Mouse (Mus musculus) CD4-positive, CD25-positive, alpha-beta regulatory T cell, adult 4 months (primary cell): Measurements from ENCODE around the gene Olfr267. TPM values are rescaled to one million over a fixed set of nuclear protein-coding genes. Genes with fewer than 3 reads are reported as not detected.

Source experiments
- ATAC-seq: one replicate; pipeline ENCODE4 v1.8.0; 2017
- polyA plus RNA-seq, 2 experiments: library from polyadenylated mRNA; unstranded; fragments of 100-300 nt; shearing (Covaris generic); gene quantifications; one replicate each; pipeline ENCODE4 v1.2.1; 2017

Gene Olfr267
- not detected for polyA plus RNA-seq

DNA sequence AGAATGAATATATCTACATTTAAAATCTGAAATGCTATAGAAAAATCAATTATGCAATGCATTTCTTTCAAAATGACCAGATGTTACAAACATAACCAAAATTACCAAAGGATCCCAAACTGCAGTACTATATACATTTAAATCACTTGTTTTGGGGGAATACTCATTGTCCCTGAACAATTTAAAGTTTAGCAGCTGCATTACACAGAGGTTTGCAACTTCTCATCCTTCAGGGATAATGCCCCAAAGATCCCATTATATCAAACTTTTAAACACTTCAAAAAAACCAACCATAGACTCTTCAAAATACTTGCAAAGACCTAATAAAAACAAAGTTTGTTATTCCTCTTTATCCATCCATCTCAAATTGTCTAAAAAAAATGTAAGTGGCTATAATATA lies at the start of gene Olfr267:
Olfr267 (minus strand) TSS at position 101 of the 400 bp plus-strand sequence.
- no peak for ATAC-seq

DNA sequence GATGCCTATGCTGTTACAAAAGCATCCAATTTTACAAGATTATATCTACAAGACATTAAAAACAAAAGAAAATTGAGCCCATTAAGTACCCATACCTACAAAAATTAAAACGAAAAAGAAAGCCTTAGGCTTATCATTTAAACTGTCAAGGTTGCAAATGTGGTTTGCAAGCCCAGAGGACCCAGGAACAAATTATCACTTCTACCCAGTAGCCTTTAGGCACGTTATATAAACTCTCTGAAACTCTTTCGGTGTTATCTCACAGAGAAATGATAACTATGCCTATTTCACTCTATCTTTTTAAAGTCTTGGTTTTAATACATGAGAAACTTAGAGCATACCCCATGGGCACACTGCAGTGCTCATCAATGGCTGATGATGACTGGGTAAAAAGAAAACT lies 45.4 kb upstream of the Olfr267 start:
- ATAC-seq: no peak

DNA sequence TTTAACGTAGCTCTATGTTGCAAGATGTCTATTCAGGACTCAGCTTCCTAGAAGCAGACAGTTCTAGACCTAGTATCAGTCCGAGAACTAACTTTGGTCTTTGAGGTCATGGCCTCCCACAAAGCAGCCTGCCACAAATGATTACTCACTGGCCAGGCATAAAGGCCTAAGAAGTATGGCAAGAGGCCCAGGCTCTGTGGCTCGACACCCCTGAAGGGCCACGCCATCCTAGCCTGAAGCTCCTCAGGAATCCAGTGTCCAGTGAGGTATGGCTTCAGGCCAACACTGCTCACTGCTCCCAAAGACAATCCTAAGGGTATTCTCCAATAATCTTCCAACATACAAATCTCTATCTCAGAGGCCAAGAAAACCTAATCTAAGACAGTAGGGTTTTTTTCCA lies 38.4 kb upstream of the Olfr267 start:
- ATAC-seq: no peak

DNA sequence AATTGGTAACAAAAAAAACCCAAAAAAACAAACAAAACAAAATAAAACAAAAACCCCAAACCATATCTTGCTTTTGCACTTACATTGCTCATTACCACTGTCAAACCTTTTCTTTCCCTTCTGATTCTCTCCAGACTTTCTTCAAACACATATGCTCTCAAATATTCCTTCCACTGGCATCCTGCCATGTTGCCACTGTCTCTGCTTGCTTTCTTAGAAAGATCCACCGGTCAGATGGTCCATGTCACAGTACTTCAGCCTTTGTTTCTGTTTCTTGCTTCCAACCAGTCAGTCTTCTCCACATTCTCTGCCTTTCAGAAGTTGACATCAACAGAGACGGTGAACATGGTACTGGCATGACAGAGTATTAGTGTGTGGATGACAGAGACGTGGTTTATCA lies 857 bp downstream of the Olfr267 start:
- no peak for ATAC-seq

DNA sequence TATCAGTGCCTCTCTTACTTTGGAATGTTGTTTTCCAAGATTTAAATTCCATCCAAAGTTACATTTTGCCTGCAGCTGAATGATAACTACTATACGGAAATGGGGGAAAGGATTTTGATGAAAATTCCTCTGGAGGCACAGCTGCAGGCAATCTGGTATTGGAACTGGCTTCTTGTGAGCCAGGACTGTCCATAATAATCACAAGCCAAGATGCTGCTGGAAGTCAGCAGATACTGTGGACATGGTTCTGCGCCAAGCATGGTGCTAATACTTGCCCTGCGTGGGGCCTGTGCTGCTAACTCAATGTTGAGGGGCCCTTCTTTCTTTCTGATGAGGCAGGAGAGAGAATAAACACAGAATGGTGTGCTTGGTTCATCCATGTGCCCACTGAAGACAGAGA lies 24.1 kb downstream of the Olfr267 start:
- ATAC-seq: no peak

DNA sequence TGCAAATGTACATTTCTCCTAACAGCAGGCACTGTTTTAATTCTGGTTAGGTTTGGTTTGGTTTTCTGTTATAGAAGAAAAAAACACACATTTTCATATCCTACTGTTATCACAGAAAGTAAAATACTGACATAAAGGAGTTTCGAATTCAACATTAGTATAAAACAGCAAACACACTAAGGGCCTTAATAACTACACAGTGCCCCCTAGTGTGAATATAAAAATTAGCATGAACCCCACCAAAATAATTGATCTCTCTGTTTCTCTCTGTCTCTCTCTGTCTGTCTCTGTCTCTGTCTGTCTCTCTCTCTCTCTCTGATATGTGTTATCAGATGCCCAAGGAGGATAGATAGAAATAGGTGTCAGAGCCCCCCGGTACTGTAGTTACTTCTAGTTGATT lies 38.0 kb downstream of the Olfr267 start:
- no peak for ATAC-seq

DNA sequence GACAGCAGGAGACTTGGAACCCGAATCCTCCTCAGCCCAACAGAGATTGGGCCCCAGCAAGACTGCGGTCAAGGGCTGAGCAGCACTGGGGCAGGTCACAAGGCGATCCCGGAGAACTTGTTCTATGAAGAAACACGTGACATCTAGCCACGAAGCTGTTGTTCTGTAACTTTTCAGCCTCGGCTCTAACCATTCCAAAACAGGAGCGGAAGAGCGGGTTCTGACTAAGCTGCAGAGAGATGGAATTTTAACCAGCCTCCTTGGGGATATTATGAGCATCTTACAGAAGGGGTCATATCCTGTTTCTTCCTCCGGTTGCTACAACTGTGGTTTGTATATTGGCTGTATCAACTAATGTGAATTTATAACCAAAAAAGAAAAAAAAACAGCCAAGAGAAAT lies 38.4 kb downstream of the Olfr267 start:
- no peak for ATAC-seq

DNA sequence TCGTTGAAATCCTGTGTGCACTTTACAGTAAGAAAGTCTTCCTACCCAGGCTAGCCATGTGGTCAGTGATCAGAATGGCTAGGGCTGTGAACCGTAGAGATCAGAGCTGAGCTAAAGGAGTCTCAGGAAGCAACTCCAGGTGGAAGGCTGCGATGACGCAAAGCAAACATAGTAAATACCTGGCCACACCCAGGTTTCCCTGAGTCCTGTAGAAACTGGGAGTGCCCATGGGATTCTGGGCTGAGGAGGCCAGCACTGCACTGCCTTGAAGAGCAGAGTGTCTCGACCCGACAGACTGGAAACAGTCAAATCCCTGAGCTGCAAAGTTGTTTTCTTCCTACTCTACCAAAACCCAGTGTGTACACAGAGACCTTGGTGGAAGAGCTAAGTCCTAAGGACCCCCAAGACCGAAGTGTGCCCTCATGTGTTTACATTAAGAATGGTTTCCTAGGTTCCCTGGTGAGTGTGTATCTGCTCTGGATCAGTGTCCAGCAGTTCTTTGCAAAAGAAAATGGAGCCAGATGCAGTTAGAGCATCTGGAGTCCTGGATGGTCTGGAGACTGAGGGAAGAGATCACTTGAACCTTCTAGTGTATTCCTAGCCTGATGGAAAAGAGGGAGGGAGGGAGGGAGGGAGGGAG lies 41.8 kb downstream of the Olfr267 start:
- no peak for ATAC-seq

DNA sequence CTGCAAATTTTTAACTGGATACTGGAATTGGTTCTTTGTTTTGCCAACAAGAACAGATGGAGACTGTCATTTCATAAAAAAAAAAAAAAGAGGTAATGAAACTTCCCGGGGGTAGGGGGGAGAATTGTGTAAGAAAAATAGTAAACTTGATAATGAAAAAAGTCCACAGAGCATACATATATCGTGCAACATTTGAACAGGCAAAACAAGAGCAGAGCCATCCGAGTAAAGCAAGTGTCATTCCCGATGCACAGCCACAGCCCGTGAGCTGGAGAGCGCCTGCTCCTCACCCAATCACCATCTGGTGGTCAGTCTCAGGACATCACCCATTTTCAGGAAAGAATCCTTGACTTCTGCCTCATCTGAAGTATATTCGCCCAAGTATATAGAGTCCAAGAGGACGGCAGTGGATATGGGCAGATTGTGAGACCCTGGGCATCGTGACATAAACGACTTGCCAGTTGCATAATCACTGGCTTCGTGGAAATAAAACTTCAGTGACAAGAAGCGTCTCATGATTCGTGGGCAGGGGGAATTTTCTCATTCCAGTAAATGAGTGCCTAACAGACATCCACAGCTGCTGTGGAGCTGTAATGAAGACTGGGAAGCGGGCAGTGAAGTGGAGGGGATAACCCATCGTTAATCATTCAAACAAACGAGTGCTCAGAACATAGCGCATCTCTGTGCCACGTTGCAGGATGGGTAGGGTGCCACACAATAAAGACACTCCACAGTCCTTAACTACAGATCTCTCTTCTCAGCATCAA lies 50.5 kb downstream of the Olfr267 start:
- ATAC-seq: no peak

Other genes with a start within 250 kb of the Olfr267 start
- gene Lpar1, start 233.8 kb downstream of the Olfr267 start, polyA plus RNA-seq: not detected
- gene Ecpas, start 125.0 kb upstream of the Olfr267 start, polyA plus RNA-seq: 10 to 100 TPM; 26.6 to 29.8 TPM
- gene Zkscan16, start 155.9 kb upstream of the Olfr267 start, polyA plus RNA-seq: not detected
- gene Ptgr1, start 199.4 kb upstream of the Olfr267 start, polyA plus RNA-seq: under 1 TPM; 0.19 to 0.70 TPM
- 1 to 10 TPM; 1.1 to 1.6 TPM for gene Dnajc25, start 207.3 kb upstream of the Olfr267 start, polyA plus RNA-seq
- not detected for gene Gm20503, start 215.5 kb upstream of the Olfr267 start, polyA plus RNA-seq
- 100 to 1,000 TPM; 105 to 116 TPM for gene Gng10, start 247.4 kb upstream of the Olfr267 start, polyA plus RNA-seq